Mouse (Mus musculus) lung, postnatal 0 days (tissue): Measurements from ENCODE around the gene Slc25a29. TPM values are rescaled to one million over a fixed set of nuclear protein-coding genes. Genes with fewer than 3 reads are reported as not detected.

Experiments
- ATAC-seq: fragments of 200-750 bp; cut with Nextera tagmentation; 2 replicates; pipeline ENCODE4 v1.8.0; 2017; ENCODE audit warnings: moderate library complexity
- DNase-seq: peaks from one replicate; pipeline ENCODE4 v3.0.0-alpha.2; 2016; ENCODE audit warnings: low spot score
- H3K27ac ChIP-seq: fragments of 300-500 bp; sonication (generic); 2 replicates; pipeline ENCODE4 v1.5.1; 2014; ENCODE audit warnings: antibody characterized with exemption, mild to moderate bottlenecking, low read length, mixed read lengths
- H3K27me3 ChIP-seq: fragments of 300-500 bp; sonication (generic); replicated peaks from 2 replicates; pipeline ENCODE4 v1.6.1; 2014; ENCODE audit warnings: low read length, mixed read lengths; ENCODE audit not compliant: insufficient read depth
- H3K36me3 ChIP-seq: fragments of 300-500 bp; sonication (generic); 2 replicates; pipeline ENCODE4 v1.6.1; 2014; ENCODE audit warnings: low read length, mixed read lengths; ENCODE audit not compliant: insufficient read depth
- H3K4me1 ChIP-seq: fragments of 300-500 bp; sonication (generic); 2 replicates; pipeline ENCODE4 v1.6.1; 2014; ENCODE audit warnings: antibody characterized with exemption, low read depth, low read length, mixed read lengths; ENCODE audit not compliant: insufficient read depth
- H3K4me2 ChIP-seq: fragments of 300-500 bp; sonication (generic); replicated peaks from 2 replicates; pipeline ENCODE4 v1.6.1; 2014; ENCODE audit warnings: low read depth, mild to moderate bottlenecking, low read length, moderate library complexity, mixed read lengths
- H3K4me3 ChIP-seq: fragments of 300-500 bp; sonication (generic); 2 replicates; pipeline ENCODE4 v1.5.1; 2014; ENCODE audit warnings: low read depth, low read length
- H3K9ac ChIP-seq: fragments of 300-500 bp; sonication (generic); replicated peaks from 2 replicates; pipeline ENCODE4 v1.6.1; 2014; ENCODE audit warnings: low read depth, mild to moderate bottlenecking
- H3K9me3 ChIP-seq: fragments of 300-500 bp; sonication (generic); 2 replicates; pipeline ENCODE4 v1.6.1; 2016; ENCODE audit warnings: low read length, mixed read lengths
- CTCF ChIP-seq: IDR thresholded peaks from 2 replicates; pipeline ENCODE4 v1.5.1; 2016; ENCODE audit warnings: antibody characterized with exemption, mild to moderate bottlenecking
- EP300 ChIP-seq: IDR thresholded peaks from 2 replicates; pipeline ENCODE4 v1.6.1; 2016; ENCODE audit warnings: antibody characterized with exemption, mild to moderate bottlenecking, control low read depth
- WGBS: fragments of 180-500 bp; shearing (Covaris S2); extraction: QIAGEN DNeasy Blood & Tissue Kit; methylation state at CpG from one replicate; pipeline ENCODE4 v1.1.7; 2014; 5-methylcytosine and 5-hydroxymethylcytosine counted together
- microRNA counts: library from miRNA; unstranded; fragments of <30 nt; microRNA quantifications from one replicate; lab custom pipeline; 2015
- microRNA-seq: library from miRNA; unstranded; fragments of <30 nt; microRNA quantifications from one replicate; pipeline ENCODE4, GENCODE M21; 2016
- polyA plus RNA-seq: library from polyadenylated mRNA; unstranded; fragments of >200 nt; fragmentation: Nextera tagmentation; extraction: Ambion mirVana; gene quantifications from 2 replicates; pipeline ENCODE4 v1.2.1, GENCODE M21; 2015

Gene Slc25a29
- polyA plus RNA-seq, 1 experiment from 2014 or later = 19.7 TPM

GRCm38 (mm10) chr12:108787329-108787728, 48.4 kb downstream of the Slc25a29 start:
- Histone ChIP-seq H3K4me2 (no peak overlapping the region), H3K4me1 (no peaks in the 10 kb centered on the region; the same call in 1 of the 2 replicates), H3K27ac (no peak overlapping the region), H3K36me3 (no peaks in the 10 kb centered on the region), H3K9me3 (no peaks in the 10 kb centered on the region), H3K27me3 (no peaks in the 10 kb centered on the region), H3K9ac (no peak overlapping the region), H3K4me3 (no peak overlapping the region)
- peak; percentile 47 for DNase-seq
- WGBS = 49% methylated on average over 2 of the region's 2 CpGs
- ATAC-seq = peak; percentile 69
- TF ChIP-seq CTCF (no peak), EP300 (peak; percentile 58; the same call in 1 of the 2 replicates)

DNA sequence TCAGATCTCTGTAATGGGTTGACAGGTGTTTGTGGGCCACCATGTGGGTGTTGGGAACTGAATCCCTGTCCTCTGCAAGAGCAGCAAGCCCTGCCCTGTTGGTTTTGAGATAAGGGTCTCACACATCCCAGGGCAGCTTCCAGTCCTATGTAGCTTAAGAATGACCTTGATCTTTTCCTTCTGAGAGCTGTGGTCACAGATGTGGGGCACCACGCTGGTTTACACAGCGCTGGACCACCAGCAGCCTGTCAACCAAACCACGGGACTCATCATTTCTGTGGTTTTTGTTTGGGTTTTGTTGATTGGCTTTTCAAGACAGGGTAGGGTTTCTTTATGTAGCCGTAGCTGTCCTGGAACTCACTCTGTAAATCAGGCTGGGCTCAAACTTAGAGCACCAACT, 50.5 kb downstream of the Slc25a29 start:
- 94% methylated on average over 4 of the region's 4 CpGs for WGBS
- no peaks in the 10 kb centered on the region; the same call in 1 of the 2 replicates for H3K4me1 ChIP-seq

DNA sequence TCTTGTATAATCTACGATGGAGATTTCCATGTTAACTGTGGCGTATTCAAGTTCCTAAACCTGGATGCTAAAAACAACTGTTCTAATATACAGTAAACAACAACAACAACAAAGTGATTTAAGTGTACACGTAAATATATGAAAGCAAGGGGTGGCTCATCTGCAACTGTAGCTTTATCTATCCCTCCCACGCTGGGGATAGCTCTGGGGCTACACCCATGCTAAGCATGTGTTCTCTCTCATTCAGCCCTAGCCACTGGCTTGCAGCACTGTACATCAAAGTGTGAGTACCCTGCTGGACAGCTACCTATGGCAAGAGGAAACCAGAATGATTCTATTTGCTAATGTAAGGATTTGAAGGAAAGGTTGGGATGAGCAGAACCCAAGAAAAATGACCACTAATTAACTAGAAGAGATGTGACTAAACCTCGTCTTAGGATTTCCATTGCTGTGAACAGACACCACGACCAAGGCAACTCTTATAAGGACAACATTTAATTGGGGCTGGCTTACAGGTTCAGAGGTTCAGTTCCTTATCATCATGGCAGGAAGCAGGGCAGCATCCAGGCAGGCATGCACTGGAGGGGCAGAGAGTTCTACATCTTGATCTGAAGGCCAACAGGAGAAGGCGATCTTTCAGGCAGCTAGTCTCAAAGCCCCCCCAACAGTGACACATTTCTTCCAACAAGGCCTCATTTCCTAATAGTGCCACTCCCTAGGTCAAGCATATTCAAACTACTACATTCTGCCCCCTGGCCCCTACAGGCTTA, 55.4 kb downstream of the Slc25a29 start:
- TF ChIP-seq CTCF (no peak), EP300 (no peak)
- H3K4me2 ChIP-seq = no peak overlapping the region
- DNase-seq (no peak), ATAC-seq (no peak)
- H3K27ac ChIP-seq = no peak overlapping the region
- no peaks in the 10 kb centered on the region for H3K36me3 ChIP-seq
- no peaks in the 10 kb centered on the region for H3K4me1 ChIP-seq
- H3K9ac ChIP-seq = no peak overlapping the region
- H3K4me3 ChIP-seq = no peak overlapping the region
- H3K27me3 ChIP-seq = no peaks in the 10 kb centered on the region
- 94% methylated on average over 7 of the region's 7 CpGs for WGBS
- no peaks in the 10 kb centered on the region for H3K9me3 ChIP-seq

More for the DNA sequence above, 50.5 kb downstream of the Slc25a29 start:
- TF ChIP-seq EP300 = no peak
- TF ChIP-seq CTCF = no peak
- Histone ChIP-seq H3K4me2 (no peak overlapping the region), H3K4me3 (no peak overlapping the region), H3K36me3 (no peaks in the 10 kb centered on the region), H3K9me3 (no peaks in the 10 kb centered on the region), H3K9ac (no peak overlapping the region), H3K27me3 (no peaks in the 10 kb centered on the region), H3K27ac (no peak overlapping the region)
- ATAC-seq (no peak), DNase-seq (no peak)

MicroRNAs within 50 kb of the gene (microRNA counts, 519-probe panel; counts per million panel counts)
- not detected for microRNA mmu-miR-345-3p (lab: Ali Mortazavi, UCI)
- 4,190 counts per million, percentile 43 among the panel's probes with 10 or more counts for microRNA mmu-miR-345-5p (lab: Ali Mortazavi, UCI)

Small RNA genes lying within 50 kb of the gene (microRNA-seq; reads per million reads assigned to microRNA genes)
- gene Mir345 = 81.5 reads per million, percentile 48 among the genes with 10 or more reads in this experiment

Other genes starting within 250 kb of the Slc25a29 start
- gene Degs2, start 133.6 kb downstream of the Slc25a29 start, polyA plus RNA-seq = 0.74 and 0.75 TPM in 2 replicates
- gene Yy1, start 42.9 kb downstream of the Slc25a29 start, polyA plus RNA-seq = 13.7 and 16.2 TPM in 2 replicates
- 8.5 TPM in 2 replicates for gene Slc25a47, start 163 bp upstream of the Slc25a29 start, polyA plus RNA-seq
- gene Wdr25, start 57.7 kb upstream of the Slc25a29 start, polyA plus RNA-seq = 4.8 and 7.3 TPM in 2 replicates
- 84.0 and 84.3 TPM in 2 replicates for gene Wars, start 58.3 kb upstream of the Slc25a29 start, polyA plus RNA-seq
- 1.4 and 2.0 TPM in 2 replicates for gene Begain, start 232.3 kb upstream of the Slc25a29 start, polyA plus RNA-seq